Mouse (Mus musculus) brown adipose tissue, adult 24 weeks (tissue): ENCODE results near the gene Actl6b. TPM values are rescaled to one million over a fixed set of nuclear protein-coding genes. Genes with fewer than 3 reads are reported as not detected.

Source experiments
- H3K27ac ChIP-seq: fragments of 200-500 bp; replicated peaks from 2 replicates; pipeline ENCODE4 v1.5.1; 2012; ENCODE audit warnings: low read depth, mild to moderate bottlenecking, low read length
- H3K4me1 ChIP-seq: fragments of 200-500 bp; 2 replicates; pipeline ENCODE4 v1.6.1; 2012; ENCODE audit warnings: low read length, mixed read lengths; ENCODE audit not compliant: control insufficient read depth, insufficient read depth, insufficient read length
- H3K4me3 ChIP-seq: fragments of 200-500 bp; 2 replicates; pipeline ENCODE4 v1.5.1; 2012; ENCODE audit warnings: low read depth, mild to moderate bottlenecking, low read length, moderate library complexity; ENCODE audit not compliant: insufficient read depth
- polyA plus RNA-seq: library from polyadenylated mRNA; stranded (reverse); fragments of >200 nt; gene quantifications from 2 replicates; pipeline ENCODE4 v1.2.4, GENCODE M21; 2012; ENCODE audit not compliant: missing spikeins, insufficient read depth, insufficient read length

The Actl6b gene
- polyA plus RNA-seq, 1 experiment = not detected

DNA sequence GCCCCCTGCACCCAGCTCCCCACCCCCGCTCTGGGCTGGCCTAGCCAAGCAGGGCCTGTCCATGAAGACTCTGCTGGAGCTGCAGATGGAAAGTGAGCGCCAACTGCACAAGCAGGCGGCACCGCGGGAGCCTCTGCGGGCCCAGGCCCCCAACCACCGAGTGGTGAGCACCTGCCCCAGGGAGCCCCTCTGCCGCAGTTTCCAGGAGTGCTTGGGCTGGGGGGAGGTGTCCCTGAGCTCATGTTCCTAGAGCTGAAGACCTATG is 29.1 kb upstream of the Actl6b start:
- Histone ChIP-seq H3K4me1 (no peaks in the 10 kb centered on the region), H3K27ac (no peak overlapping the region), H3K4me3 (no peak overlapping the region)

DNA sequence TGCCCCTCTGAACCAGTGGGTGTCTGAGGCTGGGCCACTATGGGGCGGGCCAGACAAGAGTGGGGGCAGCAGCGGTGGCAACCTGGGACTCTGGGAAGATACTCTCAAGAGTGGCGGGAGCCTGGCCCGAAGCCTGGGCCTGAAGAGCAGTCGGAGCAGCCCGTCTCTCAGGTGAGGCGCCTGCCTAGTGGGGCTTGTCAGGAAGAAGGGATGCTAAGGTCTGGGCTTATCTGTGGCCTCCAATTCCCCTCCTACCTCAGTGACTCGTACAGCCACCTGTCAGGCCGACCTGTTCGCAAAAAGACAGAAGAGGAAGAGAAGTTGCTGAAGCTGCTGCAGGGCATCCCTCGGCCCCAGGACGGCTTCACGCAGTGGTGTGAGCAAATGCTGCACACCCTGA is 28.6 kb upstream of the Actl6b start:
- no peak overlapping the region for H3K4me3 ChIP-seq
- H3K4me1 ChIP-seq = no peaks in the 10 kb centered on the region
- H3K27ac ChIP-seq = no peak overlapping the region

- Histone ChIP-seq H3K4me1 (no peaks in the 10 kb centered on the region), H3K27ac (no peak overlapping the region)
Observed at GRCm38 (mm10) chr5:137525511-137525910, 27.8 kb upstream of the Actl6b start.

DNA sequence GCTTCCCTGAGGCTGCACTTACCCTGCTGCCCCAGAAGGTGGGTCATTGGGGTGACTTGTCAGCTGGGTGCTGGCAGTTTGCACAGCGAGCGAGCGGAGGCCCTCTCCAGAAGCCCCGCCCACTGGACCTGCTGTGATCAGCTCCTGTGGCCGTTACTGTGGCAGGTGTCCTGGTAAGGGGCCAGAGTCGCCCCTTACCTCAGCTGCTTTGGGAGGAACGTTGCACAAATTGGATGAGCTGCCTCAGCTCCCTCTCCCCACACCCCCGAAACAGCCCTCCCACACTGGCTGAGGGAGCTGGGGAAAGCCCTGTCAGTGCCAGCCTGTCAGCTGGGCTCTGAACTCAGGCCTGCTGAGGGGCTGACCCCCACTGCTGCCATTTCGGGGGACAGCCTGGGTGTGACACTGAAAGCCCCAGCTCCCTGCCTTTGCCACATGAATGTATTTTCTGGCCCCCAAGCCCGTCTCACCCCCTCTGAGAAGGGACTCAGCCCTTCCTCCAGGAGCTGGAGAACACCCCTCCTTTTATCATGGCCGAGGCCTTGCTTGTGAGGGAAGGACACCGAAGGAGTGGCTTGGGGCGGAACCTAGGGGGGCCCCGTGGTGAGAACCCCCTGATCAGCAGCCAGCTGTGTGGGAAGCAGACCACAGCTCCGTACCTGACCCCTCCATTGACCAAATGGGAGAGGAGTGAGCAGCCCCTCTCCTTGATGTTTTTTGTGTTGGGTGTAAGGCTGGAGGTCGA is 27.0 kb upstream of the Actl6b start:
- Histone ChIP-seq H3K4me1 (no peaks in the 10 kb centered on the region), H3K4me3 (no peak overlapping the region), H3K27ac (no peak overlapping the region)

More at GRCm38 (mm10) chr5:137525511-137525910, 27.8 kb upstream of the Actl6b start:
- no peak overlapping the region for H3K4me3 ChIP-seq

- Histone ChIP-seq H3K27ac (no peak overlapping the region), H3K4me3 (no peak overlapping the region), H3K4me1 (no peaks in the 10 kb centered on the region)
Observed at GRCm38 (mm10) chr5:137527413-137527812, 25.9 kb upstream of the Actl6b start.

- no peak overlapping the region for H3K27ac ChIP-seq
- H3K4me1 ChIP-seq = no peaks in the 10 kb centered on the region
- H3K4me3 ChIP-seq = no peak overlapping the region
Observed at GRCm38 (mm10) chr5:137528247-137528968, 24.9 kb upstream of the Actl6b start.

DNA sequence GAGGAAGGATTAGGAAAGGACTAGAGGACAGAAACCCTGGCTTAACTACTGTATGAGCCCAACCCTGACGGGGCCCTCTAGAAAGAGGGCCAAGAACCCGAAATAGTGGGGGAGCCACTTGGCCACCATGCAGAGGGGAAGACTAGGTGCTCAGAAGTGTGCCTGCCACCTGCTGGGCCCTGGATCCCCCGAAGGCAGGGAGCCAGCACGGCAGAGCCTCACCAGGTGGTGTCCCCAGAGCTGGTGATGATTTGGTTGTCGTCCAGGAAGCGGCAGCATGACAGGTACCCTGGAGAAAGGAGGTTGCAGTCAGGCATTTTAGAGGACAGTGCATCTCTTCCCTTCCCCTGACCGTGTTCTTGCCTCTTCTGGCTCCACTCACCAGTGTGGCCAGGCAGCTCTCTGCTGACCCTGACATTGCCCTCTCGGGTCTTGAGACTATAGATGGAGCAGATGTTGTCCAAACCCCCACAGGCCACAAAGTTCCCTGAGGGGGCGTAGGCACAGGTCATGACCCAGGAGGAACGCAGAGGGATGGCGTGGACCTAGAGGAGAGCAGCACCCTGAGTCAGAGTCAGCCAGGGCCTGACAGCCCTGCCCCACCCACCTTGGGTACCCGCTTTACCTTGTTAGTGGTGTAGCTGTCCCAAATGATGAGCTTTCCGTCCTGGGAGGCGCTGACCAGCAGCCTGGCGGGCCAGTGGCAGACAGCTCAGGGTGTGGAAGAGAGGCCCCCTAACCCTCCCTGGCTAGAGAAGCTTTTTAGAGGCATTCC is 23.9 kb upstream of the Actl6b start:
- Histone ChIP-seq H3K4me1 (no peaks in the 10 kb centered on the region), H3K4me3 (0 out of 2 replicates have a peak overlapping the region, but pooled peaks have one; percentile 94)

GRCm38 (mm10) chr5:137530075-137530474 is 23.2 kb upstream of the Actl6b start:
- H3K4me3 ChIP-seq = peak overlapping the region; percentile 94
- no peaks in the 10 kb centered on the region for H3K4me1 ChIP-seq
- peak overlapping the region; percentile 52 for H3K27ac ChIP-seq

More for the DNA sequence above, 23.9 kb upstream of the Actl6b start:
- H3K27ac ChIP-seq = no peak overlapping the region

DNA sequence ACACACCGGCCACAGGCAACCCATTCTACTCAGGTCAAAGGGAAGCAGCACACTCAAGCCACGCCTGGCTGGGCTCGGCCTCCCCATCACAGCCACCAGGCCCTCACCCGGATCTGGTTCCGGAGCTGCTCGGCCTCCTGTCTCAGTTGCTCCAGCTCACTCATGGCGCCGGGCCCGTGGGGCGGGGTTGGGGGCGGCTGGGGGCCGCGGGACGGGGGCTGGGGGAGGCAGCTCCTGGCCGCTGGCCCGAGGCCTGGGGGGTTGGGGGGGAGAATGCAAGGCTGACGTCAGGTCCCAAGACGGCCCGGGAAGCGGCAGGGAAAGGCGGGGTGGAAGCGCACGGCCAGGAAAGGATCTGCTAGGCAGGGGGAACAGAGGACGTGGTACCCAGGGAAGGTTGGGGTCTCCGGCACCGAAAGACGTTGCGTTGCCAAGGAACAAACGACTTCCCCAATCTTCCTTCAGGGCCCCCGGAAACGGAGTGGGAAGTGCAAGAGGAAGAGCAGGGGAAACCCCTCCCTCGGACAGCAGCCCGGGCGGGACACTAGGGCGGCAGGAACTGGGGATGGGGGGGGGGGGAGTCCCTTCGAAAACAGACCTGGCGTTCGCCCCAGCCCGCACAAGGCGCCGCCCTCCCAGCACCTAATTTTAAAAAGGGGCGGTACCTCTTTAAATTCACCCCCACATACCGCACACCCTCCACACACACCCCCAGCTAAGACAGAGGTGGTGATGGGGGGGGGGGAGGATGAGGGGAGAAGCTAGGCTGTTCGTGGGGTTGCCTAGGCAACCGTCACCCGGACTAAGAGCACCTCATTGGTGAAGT is 22.5 kb upstream of the Actl6b start:
- Histone ChIP-seq H3K4me3 (peak overlapping the region; percentile 94), H3K4me1 (no peaks in the 10 kb centered on the region), H3K27ac (peak overlapping the region; percentile 100)

DNA sequence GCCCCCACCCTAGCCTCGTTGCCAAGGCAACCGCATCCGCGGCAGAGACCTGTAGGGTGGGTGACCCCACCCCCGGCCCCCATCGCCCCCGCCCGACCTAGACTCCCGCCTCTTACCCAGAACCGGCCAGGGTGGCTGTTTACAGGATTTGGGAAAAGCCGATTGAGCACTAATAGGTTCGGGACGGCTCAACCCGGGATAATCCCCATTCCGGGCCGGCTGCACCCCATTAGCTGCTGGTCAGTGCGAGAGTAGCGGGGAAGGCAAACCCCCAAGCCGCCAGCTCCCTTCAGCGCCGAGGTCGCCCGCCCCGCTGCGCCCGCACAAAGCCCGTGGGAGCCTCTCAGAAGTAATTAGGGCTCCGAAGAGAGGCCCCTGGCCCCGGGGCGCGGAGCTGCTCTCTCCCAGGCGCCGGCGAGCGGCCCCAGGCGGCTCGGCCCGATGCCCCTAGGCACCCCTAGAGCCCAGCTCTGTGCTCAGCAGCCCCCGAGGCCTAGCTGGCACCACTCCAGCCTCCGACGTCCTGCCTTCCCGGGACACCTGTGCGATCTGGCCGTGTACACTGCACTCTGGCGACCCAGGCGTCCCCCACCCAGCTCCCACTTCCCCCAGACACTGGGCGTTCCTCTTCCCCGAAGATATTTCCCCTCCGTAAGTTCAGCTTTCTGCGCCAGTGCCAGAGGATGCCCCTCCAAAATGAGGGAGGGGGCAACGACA is 21.7 kb upstream of the Actl6b start:
- Histone ChIP-seq H3K4me1 (no peaks in the 10 kb centered on the region), H3K27ac (peak overlapping the region; percentile 100), H3K4me3 (peak overlapping the region; percentile 94)

- H3K4me1 ChIP-seq = no peaks in the 10 kb centered on the region
- peak overlapping the region; percentile 100 for H3K27ac ChIP-seq
- H3K4me3 ChIP-seq = peak overlapping the region; percentile 94
Observed at GRCm38 (mm10) chr5:137532131-137532807, 21.0 kb upstream of the Actl6b start.

- Histone ChIP-seq H3K27ac (peak overlapping the region; percentile 100), H3K4me1 (no peaks in the 10 kb centered on the region), H3K4me3 (peak overlapping the region; percentile 94)
Observed at GRCm38 (mm10) chr5:137532808-137533116, 20.6 kb upstream of the Actl6b start.

GRCm38 (mm10) chr5:137533117-137533827 is 20.0 kb upstream of the Actl6b start, which contains the start of the genes Epo and Gnb2:
Gene Epo, minus strand, starts transcription at chr5:137533242.
Gene Gnb2, minus strand, starts transcription at chr5:137533510.
- no peaks in the 10 kb centered on the region for H3K4me1 ChIP-seq
- H3K27ac ChIP-seq = peak within 1 kb of the TSS; percentile 100
- peak within 1 kb of the TSS; percentile 94 for H3K4me3 ChIP-seq
